Mouse (Mus musculus): ENCODE measurements at regions not wholly inside any gene's neighbourhood (a gene's known extent, or its start where the extent isn't known, plus 50 kb on each side); places are given as distances from the start of the nearest gene placed in this dataset.
A peak's percentile ranks its signal among the peaks of the same experiment; 100 is the strongest.

DNA sequence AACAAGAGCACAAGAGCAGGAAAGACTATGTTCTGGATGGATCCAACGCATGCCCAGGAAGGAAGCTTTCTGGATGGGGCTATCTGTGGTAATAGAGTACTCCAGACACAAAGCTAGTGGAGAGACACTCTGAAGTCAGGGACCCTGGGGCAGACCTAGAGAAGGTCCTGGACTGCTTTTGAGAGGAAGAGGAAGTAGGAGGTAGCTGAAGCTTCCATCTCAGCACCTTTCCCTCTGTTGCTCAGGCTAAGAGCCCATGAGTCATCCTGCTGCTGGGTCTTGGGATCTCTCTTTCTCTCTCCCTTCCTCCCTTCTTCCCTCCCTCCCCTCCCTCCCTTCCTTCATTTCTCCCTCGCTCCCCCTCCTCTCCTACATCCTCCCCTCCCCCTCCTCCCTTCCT is 84.6 kb upstream of the Cpeb4 start:
- ATAC-seq (replicated peaks; ENCODE audit: insufficient number of reproducible peaks, insufficient read depth, low FRiP score, low read depth), result no peak
- 42% methylated on average over 2 of the region's 2 CpGs for WGBS
- Histone ChIP-seq H3K9ac (no peak overlapping the region), H3K27me3 (no peaks in the 10 kb centered on the region), H3K4me1 (replicated peaks) (no peaks in the 10 kb centered on the region), H3K27ac (no peak overlapping the region), H3K9me3 (replicated peaks) (no peaks in the 10 kb centered on the region), H3K36me3 (no peaks in the 10 kb centered on the region), H3K4me2 (no peak overlapping the region), H3K4me3 (no peak overlapping the region)

DNA sequence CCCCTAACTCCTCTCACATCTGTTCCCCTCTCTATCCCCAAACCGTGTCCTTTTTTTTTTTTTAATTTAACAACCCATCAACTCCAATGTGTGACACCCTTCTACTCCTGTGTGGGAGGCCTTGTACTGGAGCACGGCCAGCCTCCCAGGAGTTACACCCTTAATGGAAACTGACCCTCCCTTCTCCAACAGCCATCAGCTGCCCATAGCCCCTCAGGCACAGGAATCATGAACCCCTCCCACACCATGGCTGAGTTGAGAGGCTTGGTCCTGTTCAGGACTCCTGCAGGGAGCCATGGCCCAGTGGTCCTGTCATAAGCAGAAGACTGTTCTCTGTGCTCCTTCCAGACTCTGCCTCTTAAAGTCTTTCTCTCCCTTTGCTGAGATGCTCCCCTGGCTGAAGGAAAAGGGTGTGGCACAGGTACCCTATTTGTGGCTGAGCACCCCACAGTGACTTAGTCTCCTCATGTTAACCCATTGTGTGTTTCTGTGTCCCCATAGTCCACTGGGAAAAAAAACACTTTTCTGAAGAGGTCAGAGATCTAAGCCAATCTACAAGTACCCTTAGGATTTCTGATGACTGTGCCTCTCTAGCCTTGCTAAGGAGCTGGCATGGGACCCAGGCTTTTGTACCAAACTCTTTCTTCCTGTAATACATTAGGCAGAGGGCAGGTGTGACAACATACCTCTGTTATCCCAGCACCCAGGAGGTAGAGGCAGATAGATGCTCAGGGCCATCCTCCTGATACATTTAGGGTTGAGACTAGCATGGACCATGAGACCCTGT is 83.9 kb upstream of the Cpeb4 start:
- no peak overlapping the region for H3K27ac ChIP-seq
- no peaks in the 10 kb centered on the region for H3K36me3 ChIP-seq
- no peak for ATAC-seq (replicated peaks; ENCODE audit: insufficient number of reproducible peaks, insufficient read depth, low FRiP score, low read depth)
- no peaks in the 10 kb centered on the region for H3K27me3 ChIP-seq
- no peaks in the 10 kb centered on the region for H3K9me3 ChIP-seq (replicated peaks)
- H3K4me3 ChIP-seq, result no peak overlapping the region
- H3K4me2 ChIP-seq, result no peak overlapping the region
- WGBS, result 43% methylated on average over 2 of the region's 2 CpGs
- no peak overlapping the region for H3K9ac ChIP-seq
- H3K4me1 ChIP-seq (replicated peaks), result no peaks in the 10 kb centered on the region

DNA sequence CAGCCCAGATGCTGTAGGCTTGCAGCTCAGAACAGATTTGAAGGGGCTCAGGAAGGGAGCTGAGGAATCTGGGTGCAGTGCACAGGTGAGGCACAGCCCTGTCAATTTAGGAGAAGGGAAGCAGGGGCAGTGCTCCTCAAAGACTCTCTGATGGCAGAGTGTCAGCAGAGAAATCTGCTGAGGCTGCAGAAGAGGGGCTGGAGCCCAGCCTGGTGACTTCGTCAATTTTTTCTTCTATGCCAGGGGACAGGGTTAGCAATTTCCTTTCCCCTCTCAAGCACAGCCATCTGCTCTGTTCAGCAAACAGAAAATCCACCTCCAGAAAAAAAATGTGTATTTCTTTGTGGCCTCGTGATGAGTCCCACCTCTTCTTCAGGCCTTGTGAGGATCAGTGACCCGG is 82.0 kb upstream of the Cpeb4 start:
- no peak overlapping the region for H3K4me2 ChIP-seq
- no peaks in the 10 kb centered on the region for H3K9me3 ChIP-seq (replicated peaks)
- H3K27me3 ChIP-seq, result no peaks in the 10 kb centered on the region
- no peak overlapping the region for H3K9ac ChIP-seq
- no peak overlapping the region for H3K27ac ChIP-seq
- no peak for ATAC-seq (replicated peaks; ENCODE audit: insufficient number of reproducible peaks, insufficient read depth, low FRiP score, low read depth)
- peaks cover 4% of the 10 kb centered on the region for H3K4me1 ChIP-seq (replicated peaks)
- no peaks in the 10 kb centered on the region for H3K36me3 ChIP-seq
- WGBS, result 71% methylated on average over 3 of the region's 3 CpGs
- H3K4me3 ChIP-seq, result no peak overlapping the region

DNA sequence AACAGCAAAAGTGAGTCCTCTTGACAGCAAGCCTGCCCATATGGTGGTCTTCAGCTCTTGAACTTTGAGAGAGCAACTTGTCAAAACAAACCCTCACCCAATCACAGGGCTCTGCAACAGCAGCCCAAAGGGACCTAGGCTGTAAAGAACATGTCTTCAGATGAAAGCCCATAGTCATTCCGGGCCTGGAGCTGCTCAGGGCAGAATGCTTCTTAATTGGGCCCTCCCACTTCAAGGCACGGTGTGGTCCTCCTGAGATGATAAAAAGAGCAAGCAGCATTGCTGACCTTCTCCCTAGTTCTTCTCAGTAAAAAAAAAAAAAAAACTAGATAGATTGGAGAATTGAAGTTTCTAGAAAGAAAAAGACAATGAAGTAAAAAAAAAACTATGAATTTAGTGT is 80.7 kb upstream of the Cpeb4 start:
- Histone ChIP-seq H3K27me3 (no peaks in the 10 kb centered on the region), H3K27ac (no peak overlapping the region), H3K4me1 (replicated peaks) (peaks cover 10% of the 10 kb centered on the region), H3K4me3 (no peak overlapping the region), H3K9me3 (replicated peaks) (no peaks in the 10 kb centered on the region), H3K36me3 (no peaks in the 10 kb centered on the region), H3K4me2 (no peak overlapping the region), H3K9ac (no peak overlapping the region)
- 60% methylated on average over 2 of the region's 2 CpGs for WGBS
- ATAC-seq (replicated peaks; ENCODE audit: insufficient number of reproducible peaks, insufficient read depth, low FRiP score, low read depth), result no peak

DNA sequence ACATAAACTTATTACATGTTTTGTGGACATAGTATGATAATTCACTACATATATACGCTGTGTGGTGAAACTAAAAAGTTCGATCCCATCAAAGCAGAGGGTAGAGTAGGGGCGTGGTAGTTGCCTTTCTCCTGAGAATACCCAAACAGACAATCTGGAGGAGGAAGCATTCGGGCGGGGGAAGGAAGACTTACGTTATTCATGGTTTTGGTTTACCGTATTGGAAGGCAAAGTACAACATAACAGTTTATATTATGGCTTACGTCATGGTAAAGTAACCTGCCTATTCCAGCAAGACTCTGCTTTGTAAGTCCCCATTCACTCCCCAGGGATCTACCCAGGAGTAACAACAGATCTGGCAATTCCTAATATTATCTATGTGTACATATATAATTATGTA is 76.9 kb upstream of the Cpeb4 start:
- no peak for ATAC-seq (replicated peaks; ENCODE audit: insufficient number of reproducible peaks, insufficient read depth, low FRiP score, low read depth)
- Histone ChIP-seq H3K4me1 (replicated peaks) (peaks cover 15% of the 10 kb centered on the region), H3K27ac (no peak overlapping the region), H3K9ac (no peak overlapping the region), H3K4me2 (no peak overlapping the region), H3K9me3 (replicated peaks) (no peaks in the 10 kb centered on the region), H3K36me3 (no peaks in the 10 kb centered on the region), H3K4me3 (no peak overlapping the region), H3K27me3 (no peaks in the 10 kb centered on the region)
- 84% methylated on average over 8 of the region's 8 CpGs for WGBS

DNA sequence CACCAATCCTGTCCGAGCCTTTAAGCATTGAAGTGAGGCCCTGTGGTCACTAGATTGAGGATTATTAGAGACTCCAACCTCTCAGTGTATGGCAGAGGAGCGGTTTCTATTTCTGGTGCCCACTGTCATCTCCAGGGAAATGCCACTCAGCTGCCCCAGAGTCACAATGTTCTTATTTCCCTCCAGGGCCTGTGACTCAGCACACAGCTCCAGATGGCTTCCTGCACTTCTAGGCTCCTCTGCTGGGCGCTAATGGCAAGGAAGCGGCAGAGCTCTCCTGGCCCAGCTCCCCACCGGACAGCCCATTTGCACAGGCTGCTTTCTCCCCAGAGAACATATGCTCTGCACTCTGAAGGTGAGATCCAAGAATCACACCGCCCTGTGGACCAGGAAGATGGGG is 75.8 kb upstream of the Cpeb4 start:
- no peaks in the 10 kb centered on the region for H3K9me3 ChIP-seq (replicated peaks)
- 40% methylated on average over 6 of the region's 6 CpGs for WGBS
- peaks cover 15% of the 10 kb centered on the region for H3K4me1 ChIP-seq (replicated peaks)
- H3K9ac ChIP-seq, result no peak overlapping the region
- ATAC-seq (replicated peaks; ENCODE audit: insufficient number of reproducible peaks, insufficient read depth, low FRiP score, low read depth), result peak; percentile 79
- H3K36me3 ChIP-seq, result no peaks in the 10 kb centered on the region
- no peaks in the 10 kb centered on the region for H3K27me3 ChIP-seq
- peak overlapping the region; percentile 26; the same call in 1 of the 2 replicates for H3K4me2 ChIP-seq
- no peak overlapping the region for H3K4me3 ChIP-seq
- peak overlapping the region; percentile 71 for H3K27ac ChIP-seq

DNA sequence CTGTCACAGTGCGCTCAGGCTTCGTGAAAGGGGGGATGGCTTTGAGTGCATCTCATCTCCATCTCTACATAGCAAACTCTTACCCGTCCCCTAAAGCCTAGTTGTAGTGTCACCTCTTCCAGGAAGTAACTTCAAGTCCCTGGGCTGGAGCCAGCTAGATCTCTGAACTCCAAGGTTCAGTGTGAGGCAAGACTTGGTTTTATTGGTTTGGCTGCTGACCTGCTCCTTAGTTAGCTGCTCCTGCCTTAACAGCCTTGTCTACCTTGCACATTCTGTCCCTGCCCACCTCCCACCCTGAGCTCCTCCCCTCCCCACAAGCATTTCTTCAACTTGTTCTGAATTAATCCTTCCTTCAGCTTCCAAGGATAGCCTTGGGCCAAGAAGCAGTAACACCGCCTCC is 70.4 kb upstream of the Cpeb4 start:
- H3K4me2 ChIP-seq, result no peak overlapping the region
- H3K27me3 ChIP-seq, result no peaks in the 10 kb centered on the region
- no peak overlapping the region for H3K9ac ChIP-seq
- WGBS, result 75% methylated on average over 4 of the region's 4 CpGs
- no peak for ATAC-seq (replicated peaks; ENCODE audit: insufficient number of reproducible peaks, insufficient read depth, low FRiP score, low read depth)
- no peak overlapping the region for H3K27ac ChIP-seq
- H3K4me3 ChIP-seq, result no peak overlapping the region
- no peaks in the 10 kb centered on the region for H3K9me3 ChIP-seq (replicated peaks)
- H3K36me3 ChIP-seq, result no peaks in the 10 kb centered on the region
- H3K4me1 ChIP-seq (replicated peaks), result peaks cover 7% of the 10 kb centered on the region; the same call in 1 of the 2 replicates

DNA sequence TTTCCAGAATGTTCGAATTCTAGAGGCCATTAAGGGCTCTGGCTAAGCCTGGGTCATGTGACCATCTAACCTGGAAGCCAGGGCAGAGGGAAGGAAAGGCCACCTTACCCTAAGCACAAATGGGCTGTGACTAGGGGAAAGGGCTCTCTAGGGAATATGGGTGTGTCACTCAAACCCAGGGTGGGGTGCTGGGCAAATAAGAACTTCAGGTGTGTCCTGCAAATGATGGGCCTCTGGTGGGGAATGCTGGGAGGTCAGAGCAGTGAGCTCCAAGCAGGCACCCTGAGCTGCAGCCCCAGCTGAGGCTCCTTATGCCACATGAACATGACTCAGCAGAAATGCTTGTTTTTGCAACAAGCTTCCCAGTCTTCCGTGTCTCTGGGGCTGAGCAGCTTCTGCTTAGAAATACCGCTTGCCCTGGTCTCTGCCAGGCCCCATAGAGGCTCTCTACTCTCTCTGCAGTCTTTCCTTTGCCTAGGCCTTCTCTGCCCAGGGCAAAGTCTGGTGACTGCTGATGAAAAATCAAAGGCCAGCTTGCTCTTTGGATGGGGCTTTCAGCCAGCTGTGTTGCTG is 68.6 kb upstream of the Cpeb4 start:
- no peak overlapping the region for H3K27ac ChIP-seq
- H3K4me2 ChIP-seq, result no peak overlapping the region

DNA sequence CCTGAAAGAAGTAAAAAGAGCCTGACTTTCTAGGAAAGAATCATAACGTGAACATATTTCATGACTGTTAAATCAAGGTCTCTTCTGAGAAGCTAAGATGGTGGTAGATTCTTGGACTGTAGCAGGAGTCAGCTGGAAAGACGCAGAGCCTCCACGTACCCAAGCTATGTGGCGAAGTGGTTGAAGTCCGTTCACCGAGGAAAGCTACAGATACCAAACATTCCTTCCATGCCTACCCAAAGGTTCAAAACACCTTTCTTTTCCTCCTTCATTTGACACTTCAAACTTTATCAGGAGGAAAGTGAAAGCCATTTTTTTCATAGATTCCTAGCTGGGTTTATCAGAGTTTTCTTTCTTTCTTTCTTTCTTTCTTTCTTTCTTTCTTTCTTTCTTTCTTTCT is 67.5 kb upstream of the Cpeb4 start:
- Histone ChIP-seq H3K9me3 (replicated peaks) (no peaks in the 10 kb centered on the region), H3K36me3 (no peaks in the 10 kb centered on the region), H3K4me3 (no peak overlapping the region), H3K27me3 (no peaks in the 10 kb centered on the region), H3K27ac (no peak overlapping the region), H3K4me2 (no peak overlapping the region), H3K4me1 (replicated peaks) (peaks cover 17% of the 10 kb centered on the region), H3K9ac (no peak overlapping the region)
- WGBS, result 72% methylated on average over 6 of the region's 6 CpGs
- no peak for ATAC-seq (replicated peaks; ENCODE audit: insufficient number of reproducible peaks, insufficient read depth, low FRiP score, low read depth)

More for the DNA sequence above, 68.6 kb upstream of the Cpeb4 start:
- peaks cover 15% of the 10 kb centered on the region for H3K4me1 ChIP-seq (replicated peaks)
- no peaks in the 10 kb centered on the region for H3K36me3 ChIP-seq
- WGBS, result 41% methylated on average over 3 of the region's 3 CpGs
- H3K9me3 ChIP-seq (replicated peaks), result no peaks in the 10 kb centered on the region
- H3K9ac ChIP-seq, result no peak overlapping the region
- ATAC-seq (replicated peaks; ENCODE audit: insufficient number of reproducible peaks, insufficient read depth, low FRiP score, low read depth), result 0 out of 2 replicates have a peak, but pooled peaks have one; percentile 15
- no peaks in the 10 kb centered on the region for H3K27me3 ChIP-seq
- no peak overlapping the region for H3K4me3 ChIP-seq

DNA sequence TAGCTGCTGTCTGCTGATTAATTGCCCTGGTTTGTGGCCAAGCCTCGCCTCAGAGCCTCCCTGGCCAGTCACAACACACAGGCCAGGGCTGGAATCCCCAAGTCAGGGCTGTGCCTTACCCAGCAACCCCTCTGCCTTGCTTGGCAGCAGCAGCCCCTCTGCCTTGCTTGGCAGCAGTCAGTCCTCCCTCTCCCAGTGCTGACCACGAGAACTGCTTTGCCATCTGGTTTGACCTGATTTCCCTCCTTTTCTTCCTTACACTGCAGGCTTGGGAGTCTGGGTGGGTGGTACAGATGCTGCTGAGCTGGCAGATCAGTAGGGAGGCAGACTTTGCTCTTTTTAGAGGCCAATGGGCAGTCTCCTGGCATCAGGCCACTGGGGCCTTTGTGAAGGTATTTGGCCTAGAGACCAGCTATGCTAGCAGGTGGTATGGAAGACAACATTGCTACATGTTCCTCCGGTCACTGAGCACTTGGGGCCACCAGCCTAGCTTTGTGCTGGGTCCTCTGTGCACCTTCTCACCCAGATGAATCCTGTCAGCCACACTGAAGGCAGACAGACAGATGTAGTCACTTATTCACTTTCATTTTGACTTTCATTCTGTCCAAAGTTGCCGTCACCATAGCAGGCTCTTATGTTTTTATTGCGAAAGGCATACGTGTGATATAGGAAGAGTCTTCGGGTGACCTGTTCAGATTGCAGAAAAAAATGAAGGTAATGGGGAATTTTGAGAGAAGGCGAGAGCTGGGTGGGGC is 64.4 kb upstream of the Cpeb4 start:
- Histone ChIP-seq H3K4me3 (no peak overlapping the region), H3K27me3 (no peaks in the 10 kb centered on the region), H3K9me3 (replicated peaks) (no peaks in the 10 kb centered on the region), H3K4me1 (replicated peaks) (peaks cover 32% of the 10 kb centered on the region), H3K36me3 (no peaks in the 10 kb centered on the region), H3K27ac (no peak overlapping the region), H3K9ac (no peak overlapping the region), H3K4me2 (no peak overlapping the region)
- 76% methylated on average over 8 of the region's 8 CpGs for WGBS
- no peak for ATAC-seq (replicated peaks; ENCODE audit: insufficient number of reproducible peaks, insufficient read depth, low FRiP score, low read depth)

DNA sequence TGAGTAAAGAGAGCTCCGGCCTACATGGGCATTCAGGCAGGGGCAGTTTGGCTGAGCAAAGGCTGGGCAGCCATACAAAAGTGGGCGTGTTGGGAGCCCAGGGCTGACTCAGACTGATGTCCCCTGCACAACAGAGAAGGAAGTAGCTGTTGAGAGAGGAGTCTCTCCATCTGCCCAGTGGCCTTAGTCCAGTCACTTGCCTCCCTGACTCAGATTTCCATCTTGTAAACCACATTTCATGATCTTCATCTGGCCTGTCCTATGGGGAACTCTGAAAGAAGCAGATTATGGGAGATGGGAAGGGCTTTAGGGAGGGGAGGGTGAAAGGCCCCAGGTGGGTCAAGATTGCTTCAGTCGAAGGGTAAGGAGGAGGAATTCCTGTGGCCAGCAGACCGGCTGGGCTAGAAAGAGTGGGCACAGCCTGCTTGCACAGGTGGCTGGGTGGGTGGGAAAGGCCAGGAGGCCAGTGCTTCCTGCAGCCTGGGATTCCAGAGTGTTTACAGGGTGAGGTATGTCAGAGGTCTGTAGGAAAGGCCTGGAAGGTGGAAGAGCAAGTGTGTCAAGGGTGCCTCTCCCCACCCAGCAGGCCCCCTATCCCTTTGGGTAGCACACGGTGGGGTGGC is 63.7 kb upstream of the Cpeb4 start:
- H3K36me3 ChIP-seq, result no peaks in the 10 kb centered on the region
- peaks cover 33% of the 10 kb centered on the region for H3K4me1 ChIP-seq (replicated peaks)
- H3K27me3 ChIP-seq, result no peaks in the 10 kb centered on the region
- 78% methylated on average over 5 of the region's 5 CpGs for WGBS
- no peaks in the 10 kb centered on the region for H3K9me3 ChIP-seq (replicated peaks)
- no peak overlapping the region for H3K4me3 ChIP-seq
- no peak for ATAC-seq (replicated peaks; ENCODE audit: insufficient number of reproducible peaks, insufficient read depth, low FRiP score, low read depth)
- no peak overlapping the region for H3K9ac ChIP-seq
- no peak overlapping the region for H3K27ac ChIP-seq
- no peak overlapping the region for H3K4me2 ChIP-seq
